ENCODE assay signal across 8 mouse cellular contexts in the genomic region with DNA sequence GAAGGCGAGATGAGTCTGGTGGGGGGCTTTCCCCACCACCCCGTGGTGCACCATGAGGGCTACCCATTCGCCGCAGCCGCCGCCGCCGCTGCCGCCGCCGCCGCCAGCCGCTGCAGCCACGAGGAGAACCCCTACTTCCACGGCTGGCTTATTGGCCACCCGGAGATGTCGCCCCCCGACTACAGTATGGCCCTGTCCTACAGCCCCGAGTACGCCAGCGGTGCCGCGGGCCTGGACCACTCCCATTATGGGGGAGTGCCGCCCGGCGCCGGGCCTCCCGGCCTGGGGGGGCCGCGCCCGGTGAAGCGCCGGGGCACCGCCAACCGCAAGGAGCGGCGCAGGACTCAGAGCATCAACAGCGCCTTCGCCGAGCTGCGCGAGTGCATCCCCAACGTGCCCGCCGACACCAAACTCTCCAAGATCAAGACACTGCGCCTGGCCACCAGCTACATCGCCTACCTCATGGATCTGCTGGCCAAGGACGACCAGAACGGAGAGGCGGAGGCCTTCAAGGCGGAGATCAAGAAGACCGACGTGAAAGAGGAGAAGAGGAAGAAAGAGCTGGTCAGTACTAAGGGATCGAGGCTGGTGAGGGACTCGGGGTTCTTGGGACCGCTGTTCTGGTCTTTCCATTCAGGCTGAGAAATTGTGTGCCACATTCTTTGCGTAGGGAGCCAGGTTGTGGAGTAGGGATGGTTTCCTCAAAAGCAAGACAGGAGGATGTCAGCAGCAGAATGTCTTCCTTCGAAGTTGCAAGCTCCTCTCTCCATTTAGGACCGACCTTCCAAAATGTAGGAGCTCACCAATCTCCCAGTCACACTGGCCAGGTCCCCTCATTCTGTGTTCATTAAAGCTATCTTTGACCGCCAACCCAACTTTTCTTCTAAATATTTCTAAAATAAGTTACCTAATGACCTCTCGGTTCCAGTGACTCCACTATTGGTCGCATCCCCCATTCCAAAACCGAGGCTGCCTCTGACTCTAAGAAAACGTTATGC. TPM values are rescaled to one million over a fixed set of nuclear protein-coding genes. Genes with fewer than 3 reads are reported as not detected.
A peak's percentile ranks its signal among the peaks of the same experiment; 100 is the strongest.
DNase-seq lines count a peak whose midpoint lies in the region; ATAC-seq and TF ChIP-seq lines count a peak whose summit lies in the region.

No protein-coding gene starts in this region.

- 7% methylated on average over 62 of the region's 64 CpGs for WGBS in spleen, adult 2 months
- under 1% methylated on average over 63 of the region's 64 CpGs for WGBS in heart, embryonic 14.5 days
- 2% methylated on average over 53 of the region's 64 CpGs for WGBS in liver, embryonic 12.5 days (ENCODE audit: insufficient replicate concordance)
- 1% methylated on average over 60 of the region's 64 CpGs for WGBS in stomach, embryonic 16.5 days
- WGBS in thymus, adult 2 months: 7% methylated on average over 60 of the region's 64 CpGs

- no peak for TF ChIP-seq POLR2A in spleen, adult 2 months (IDR thresholded peaks at IDR 0.05; ENCODE audit: low read depth, low read length)
- no peak for TF ChIP-seq POLR2A in thymus, adult 2 months (IDR thresholded peaks at IDR 0.05; ENCODE audit: control insufficient read depth, extremely low read depth, insufficient read depth, low read length, poor library complexity)

- H3K36me3 ChIP-seq in spleen, adult 2 months (ENCODE audit: control insufficient read depth, insufficient read depth, low read length): no peaks in the 10 kb centered on the region
- peaks cover 34% of the 10 kb centered on the region for H3K36me3 ChIP-seq in heart, embryonic 14.5 days (ENCODE audit: control insufficient read depth, insufficient read depth, low read length)
- no peaks in the 10 kb centered on the region for H3K36me3 ChIP-seq in liver, embryonic 12.5 days
- no peaks in the 10 kb centered on the region for H3K36me3 ChIP-seq in stomach, embryonic 16.5 days (ENCODE audit: control insufficient read depth, insufficient read depth, low read length)
- H3K36me3 ChIP-seq in thymus, adult 2 months (ENCODE audit: control insufficient read depth, insufficient read depth, low read length): no peaks in the 10 kb centered on the region

- H3K27ac ChIP-seq in spleen, adult 2 months (ENCODE audit: insufficient read depth, low read length): no peak overlapping the region
- peak overlapping the region; percentile 91 to 99 for H3K27ac ChIP-seq in heart, embryonic 14.5 days (replicated peaks in 1 of 2; ENCODE audit: control insufficient read depth in 1 of 2, insufficient read depth in 1 of 2, low read depth in 2 of 2, low read length in 2 of 2)
- H3K27ac ChIP-seq in liver, embryonic 12.5 days: peak overlapping the region; percentile 75
- H3K27ac ChIP-seq in stomach, embryonic 16.5 days (ENCODE audit: low read length): peak overlapping the region; percentile 92
- no peak overlapping the region for H3K27ac ChIP-seq in thymus, adult 2 months (ENCODE audit: control insufficient read depth, insufficient read depth, low read length)

- H3K4me1 ChIP-seq in spleen, adult 2 months (ENCODE audit: control insufficient read depth, insufficient read depth, insufficient read length): no peaks in the 10 kb centered on the region
- H3K4me1 ChIP-seq in heart, embryonic 14.5 days (ENCODE audit: control insufficient read depth in 2 of 2, insufficient read depth in 2 of 2, low read length in 2 of 2): peaks cover 11 to 12% of the 10 kb centered on the region in 2 experiments
- H3K4me1 ChIP-seq in liver, embryonic 12.5 days: no peaks in the 10 kb centered on the region
- peaks cover 6% of the 10 kb centered on the region for H3K4me1 ChIP-seq in stomach, embryonic 16.5 days (ENCODE audit: control insufficient read depth, insufficient read depth, low read length)
- no peaks in the 10 kb centered on the region for H3K4me1 ChIP-seq in thymus, adult 2 months (replicated peaks; ENCODE audit: control insufficient read depth, insufficient read depth, low read length)

- no peaks in the 10 kb centered on the region for H3K9me3 ChIP-seq in heart, embryonic 14.5 days (ENCODE audit: control insufficient read depth, low read length)
- H3K9me3 ChIP-seq in liver, embryonic 12.5 days (replicated peaks): no peaks in the 10 kb centered on the region
- H3K9me3 ChIP-seq in stomach, embryonic 16.5 days (replicated peaks; ENCODE audit: control insufficient read depth, low read length): no peaks in the 10 kb centered on the region

- TF ChIP-seq CTCF in spleen, adult 2 months (IDR thresholded peaks at IDR 0.05; ENCODE audit: extremely low read depth, insufficient read depth, insufficient read length, insufficient replicate concordance): no peak
- no peak for TF ChIP-seq CTCF in thymus, adult 2 months (IDR thresholded peaks at IDR 0.05; ENCODE audit: borderline replicate concordance, control insufficient read depth, extremely low read depth, insufficient read depth, low read length, poor library complexity)

- peaks cover 22% of the 10 kb centered on the region for H3K27me3 ChIP-seq in spleen, adult 2 months (ENCODE audit: control insufficient read depth, insufficient read depth, low read length)
- no peaks in the 10 kb centered on the region for H3K27me3 ChIP-seq in heart, embryonic 14.5 days (ENCODE audit: control insufficient read depth, insufficient read depth, low read length)
- H3K27me3 ChIP-seq in liver, embryonic 12.5 days (replicated peaks): peaks cover 98% of the 10 kb centered on the region
- H3K27me3 ChIP-seq in stomach, embryonic 16.5 days (ENCODE audit: control insufficient read depth, insufficient read depth, low read length): peaks cover 63% of the 10 kb centered on the region
- H3K27me3 ChIP-seq in thymus, adult 2 months (ENCODE audit: control insufficient read depth, insufficient read depth, low read length): peaks cover 20% of the 10 kb centered on the region

- H3K4me2 ChIP-seq in heart, embryonic 14.5 days (ENCODE audit: low read length): peak overlapping the region; percentile 80
- H3K4me2 ChIP-seq in liver, embryonic 12.5 days: peak overlapping the region; percentile 52
- peak overlapping the region; percentile 54 for H3K4me2 ChIP-seq in stomach, embryonic 16.5 days (ENCODE audit: low read depth, low read length)

- H3K9ac ChIP-seq in heart, embryonic 14.5 days (ENCODE audit: low read length): peak overlapping the region; percentile 100
- H3K9ac ChIP-seq in liver, embryonic 12.5 days: peak overlapping the region; percentile 61
- peak overlapping the region; percentile 88 for H3K9ac ChIP-seq in stomach, embryonic 16.5 days (ENCODE audit: low read length)

- DNase-seq in spleen, adult 2 months (ENCODE audit: low read depth in 1 of 2, low spot score in 2 of 2): no peak
- DNase-seq in spleen, postnatal 36 days (ENCODE audit: low spot score in 2 of 2): no peak
- DNase-seq in testis, postnatal 10 days (ENCODE audit: low spot score): no peak
- no peak for DNase-seq in left cerebral cortex, adult 8-10 months (ENCODE audit: low spot score in 2 of 2)
- DNase-seq in thymus, adult 2 months: no peak

- peak overlapping the region; percentile 14; the same call in 1 of the 2 replicates for H3K4me3 ChIP-seq in spleen, adult 2 months (ENCODE audit: extremely low read depth, insufficient read depth, insufficient read length)
- H3K4me3 ChIP-seq in heart, embryonic 14.5 days (ENCODE audit: control insufficient read depth in 1 of 2, insufficient read depth in 1 of 2, low read depth in 1 of 2, low read length in 2 of 2): peak overlapping the region; percentile 83 to 90
- peak overlapping the region; percentile 51 for H3K4me3 ChIP-seq in liver, embryonic 12.5 days
- H3K4me3 ChIP-seq in stomach, embryonic 16.5 days (replicated peaks; ENCODE audit: low read length): peak overlapping the region; percentile 65
- no peak overlapping the region for H3K4me3 ChIP-seq in thymus, adult 2 months (ENCODE audit: control insufficient read depth, insufficient read depth, low read length)

- peak; percentile 14; the same call in 1 of the 2 replicates for ATAC-seq in heart, embryonic 14.5 days (ENCODE audit: insufficient number of reproducible peaks, insufficient read depth, low FRiP score, low read depth)
- ATAC-seq in liver, embryonic 12.5 days: no peak
- peak; percentile 14; the same call in 1 of the 2 replicates for ATAC-seq in stomach, embryonic 16.5 days (ENCODE audit: insufficient read depth, low FRiP score)

RNA-seq across cellular contexts. Expression of gene Hand2, which starts 1.4 kb away (rescaled TPM):
- 0.79 and 2.0 TPM in 2 replicates for polyA plus RNA-seq in spleen, adult 2 months (2012; rRNA removed)
- polyA plus RNA-seq in heart, embryonic 14.5 days (2014; fragmentation: Nextera tagmentation; extraction: Ambion mirVana): 16.3 and 17.4 TPM in 2 replicates
- 2.5 and 2.6 TPM in 2 replicates for polyA plus RNA-seq in liver, embryonic 12.5 days (2016; fragmentation: Nextera tagmentation; extraction: Ambion mirVana)
- polyA plus RNA-seq in stomach, embryonic 16.5 days (2015; fragmentation: Nextera tagmentation; extraction: Ambion mirVana): 6.2 and 7.5 TPM in 2 replicates
- not detected for total RNA-seq in left cerebral cortex, adult 8-10 months (2022)
- polyA plus RNA-seq in thymus, adult 2 months (2012; rRNA removed): 0.26 and 1.2 TPM in 2 replicates

Comparison
In these comparisons a context has a peak if more than half of its experiments do, and no peak if none do; other contexts are left out.
1. H3K27ac ChIP-seq: peak in heart, embryonic 14.5 days (2 of 2), liver, embryonic 12.5 days (single experiment) and stomach, embryonic 16.5 days (single experiment); none in spleen, adult 2 months (single experiment) and thymus, adult 2 months (single experiment).
2. Peak in every context shown above with its lines, with median percentiles within 50 percentile points of each other: H3K4me2 ChIP-seq and H3K9ac ChIP-seq.